Comparison of ENCODE assay signal across 8 mouse cellular contexts in genomic region chr6:131386416-131387019, GRCm38 (mm10). TPM values are rescaled to one million over a fixed set of nuclear protein-coding genes. Genes with fewer than 3 reads are reported as not detected.
DNase-seq lines count a peak whose midpoint lies in the region; ATAC-seq and TF ChIP-seq lines count a peak whose summit lies in the region.

No protein-coding gene starts in this region.

- peak overlapping the region; percentile 80 to 90 (median 89) for H3K4me3 ChIP-seq in CH12.LX (replicated peaks in 1 of 3; ENCODE audit: low read depth in 2 of 3, low read length in 2 of 3, poor library complexity in 1 of 3)
- peak overlapping the region; percentile 86 for H3K4me3 ChIP-seq in forebrain, embryonic 16.5 days (replicated peaks; ENCODE audit: low read length)
- peak overlapping the region; percentile 95 for H3K4me3 ChIP-seq in liver, embryonic 15.5 days (replicated peaks)

- no peak for TF ChIP-seq CTCF in CH12.LX (conservative IDR thresholded peaks at IDR 0.05 in 1 of 2, IDR thresholded peaks at IDR 0.05 in 1 of 2; ENCODE audit: low read depth in 2 of 2, low read length in 2 of 2)

- peaks cover 9 to 33% of the 10 kb centered on the region in 2 experiments for H3K36me3 ChIP-seq in CH12.LX (replicated peaks in 1 of 2; ENCODE audit: control insufficient read depth in 1 of 2, insufficient read depth in 1 of 2, low read length in 1 of 2)
- H3K36me3 ChIP-seq in forebrain, embryonic 16.5 days (ENCODE audit: control insufficient read depth, insufficient read depth): no peaks in the 10 kb centered on the region
- H3K36me3 ChIP-seq in liver, embryonic 15.5 days (replicated peaks): peaks cover 19% of the 10 kb centered on the region

- dilution Hi-C loops in CH12.LX (cut with MboI; ENCODE audit: extremely low pct_ligation_motif_present, extremely low pct_unique_long_range_greater_than_20kb, low sequenced_read_pairs): no loop called here

- peak overlapping the region; percentile 83 for H3K4me2 ChIP-seq in CH12.LX (ENCODE audit: insufficient read depth, low read depth, poor library complexity, severe bottlenecking)
- peak overlapping the region; percentile 96 for H3K4me2 ChIP-seq in forebrain, embryonic 16.5 days (ENCODE audit: low read length)
- H3K4me2 ChIP-seq in liver, embryonic 15.5 days: peak overlapping the region; percentile 84

- no peak for ATAC-seq in forebrain, embryonic 16.5 days
- no peak for ATAC-seq in liver, embryonic 15.5 days (ENCODE audit: insufficient read depth)

- H3K79me2 ChIP-seq in CH12.LX (replicated peaks; ENCODE audit: control insufficient read depth, extremely low read depth, insufficient read depth, poor library complexity, severe bottlenecking): peaks cover 62% of the 10 kb centered on the region

- no peak overlapping the region for H3K27ac ChIP-seq in CH12.LX (ENCODE audit: insufficient read depth, low read depth)
- no peak overlapping the region for H3K27ac ChIP-seq in forebrain, embryonic 16.5 days (ENCODE audit: low read length)
- peak overlapping the region; percentile 95 for H3K27ac ChIP-seq in liver, embryonic 15.5 days (replicated peaks)

- WGBS in forebrain, embryonic 16.5 days: 34% methylated on average over 9 of the region's 9 CpGs
- 13% methylated on average over 9 of the region's 9 CpGs for WGBS in liver, embryonic 15.5 days (ENCODE audit: insufficient replicate concordance)

- DNase-seq in heart, adult 11 months: peak; percentile 71
- DNase-seq in heart, adult 8-10 months (ENCODE audit: low spot score): no peak
- no peak for DNase-seq in CH12.LX (ENCODE audit: extremely low read depth)
- no peak for DNase-seq in adrenal gland, adult 2 months
- DNase-seq in left cerebral cortex, postnatal 4 days: no peak
- DNase-seq in right cerebral cortex, postnatal 10 days (ENCODE audit: low spot score in 2 of 2): no peak

- no peak for TF ChIP-seq EP300 in CH12.LX (IDR thresholded peaks at IDR 0.05; ENCODE audit: low read length)

- intact Hi-C loops in left cerebral cortex, postnatal 4 days (cut with DNase I): loop anchor here (2.0 kb wide), 1 partner anchor 30 kb away; no protein-coding TSS in a partner anchor

- peak overlapping the region; percentile 92 for H3K9ac ChIP-seq in CH12.LX (ENCODE audit: insufficient read depth, low read depth)
- H3K9ac ChIP-seq in forebrain, embryonic 16.5 days (replicated peaks; ENCODE audit: low read depth, low read length): no peak overlapping the region
- H3K9ac ChIP-seq in liver, embryonic 15.5 days: peak overlapping the region; percentile 95

- in situ Hi-C loops in CH12.LX (cut with MboI; ENCODE audit: low pct_ligation_motif_present, low pct_unique_long_range_greater_than_20kb, low sequenced_read_pairs): no loop called here

- H3K4me1 ChIP-seq in CH12.LX (ENCODE audit: control insufficient read depth in 1 of 2, insufficient read depth in 2 of 2): peaks cover 3 to 40% of the 10 kb centered on the region in 2 experiments
- H3K4me1 ChIP-seq in forebrain, embryonic 16.5 days (replicated peaks; ENCODE audit: control insufficient read depth, insufficient read depth, low read length): peaks cover 32% of the 10 kb centered on the region
- H3K4me1 ChIP-seq in liver, embryonic 15.5 days (replicated peaks): peaks cover 55% of the 10 kb centered on the region

- no peak for TF ChIP-seq RAD21 in CH12.LX (IDR thresholded peaks at IDR 0.05; ENCODE audit: low read depth, low read length)

- TF ChIP-seq POLR2A in CH12.LX (IDR thresholded peaks at IDR 0.05; ENCODE audit: low read depth, low read length): no peak

- no peaks in the 10 kb centered on the region for H3K9me3 ChIP-seq in CH12.LX (replicated peaks; ENCODE audit: low read length)
- H3K9me3 ChIP-seq in forebrain, embryonic 16.5 days (ENCODE audit: control insufficient read depth, low read length): no peaks in the 10 kb centered on the region
- no peaks in the 10 kb centered on the region for H3K9me3 ChIP-seq in liver, embryonic 15.5 days (replicated peaks)

- peaks cover 18% of the 10 kb centered on the region for H3K27me3 ChIP-seq in CH12.LX (replicated peaks)
- H3K27me3 ChIP-seq in forebrain, embryonic 16.5 days (replicated peaks; ENCODE audit: control insufficient read depth, insufficient read depth, low read length): no peaks in the 10 kb centered on the region
- no peaks in the 10 kb centered on the region for H3K27me3 ChIP-seq in liver, embryonic 15.5 days

TF ChIP-seq in CH12.LX, 34 proteins besides CTCF, POLR2A, EP300 and RAD21:
- TF ChIP-seq GABPA (IDR thresholded peaks at IDR 0.05; ENCODE audit: insufficient replicate concordance, low read depth, low read length) (no peak), USF2 (conservative IDR thresholded peaks at IDR 0.05; ENCODE audit: low read depth, low read length) (no peak), JUN (IDR thresholded peaks at IDR 0.05; ENCODE audit: insufficient read depth, low read depth, low read length) (no peak), MXI1 (IDR thresholded peaks at IDR 0.05; ENCODE audit: low read depth, low read length) (no peak), PAX5 (IDR thresholded peaks at IDR 0.05; ENCODE audit: low read length) (no peak), CHD2 (IDR thresholded peaks at IDR 0.05; ENCODE audit: low read length) (no peak), E2F4 (IDR thresholded peaks at IDR 0.05; ENCODE audit: insufficient replicate concordance, low read depth, low read length) (no peak), IRF4 (IDR thresholded peaks at IDR 0.05; ENCODE audit: low read depth, low read length) (no peak), SMC3 (IDR thresholded peaks at IDR 0.05; ENCODE audit: low read depth, low read length) (no peak), TCF12 (IDR thresholded peaks at IDR 0.05; ENCODE audit: low read depth, low read length) (no peak), MEF2A (IDR thresholded peaks at IDR 0.05; ENCODE audit: borderline replicate concordance, low read depth, low read length) (no peak), CHD1 (IDR thresholded peaks at IDR 0.05; ENCODE audit: low read depth, low read length) (no peak), MAFK (IDR thresholded peaks at IDR 0.05; ENCODE audit: insufficient replicate concordance, low read length) (no peak)

RNA-seq across cellular contexts. Expression of gene Ybx3, which starts 1.8 kb away (rescaled TPM):
- total RNA-seq in heart, adult 8-10 months (2022): 100 to 1,000 TPM; 172 to 240 (median 215) TPM
- 410 and 435 TPM in 2 replicates for total RNA-seq in CH12.LX (2012; rRNA removed)
- total RNA-seq in CH12.LX (2014; rRNA removed): 391 and 415 TPM in 2 replicates
- polyA plus RNA-seq in CH12.LX (2012; ENCODE audit: insufficient read length, low read depth): 528 and 620 TPM in 2 replicates
- polyA plus RNA-seq in forebrain, embryonic 16.5 days (2015; fragmentation: Nextera tagmentation; extraction: Ambion mirVana): 17.6 and 21.3 TPM in 2 replicates
- 55.6 and 57.5 TPM in 2 replicates for polyA plus RNA-seq in liver, embryonic 15.5 days (2015; fragmentation: Nextera tagmentation; extraction: Ambion mirVana)
- total RNA-seq in adrenal gland, adult 2 months (2021): 100 to 1,000 TPM; 187 to 267 TPM
- 60.1 and 184 TPM in 2 replicates for polyA plus RNA-seq in adrenal gland, adult 2 months (2012; rRNA removed)
- total RNA-seq in left cerebral cortex, postnatal 4 days (2021): 100 to 1,000 TPM; 153 to 174 TPM

RNA-seq across cellular contexts. Expression of gene Styk1, which starts 33.1 kb away (rescaled TPM):
- total RNA-seq in heart, adult 8-10 months (2022): under 1 TPM in 3 of 4 experiments, not detected in 1; 0.17 to 0.49 (median 0.19) TPM
- not detected in 2 replicates for total RNA-seq in CH12.LX (2012; rRNA removed)
- total RNA-seq in CH12.LX (2014; rRNA removed): not detected in 2 replicates
- polyA plus RNA-seq in CH12.LX (2012; ENCODE audit: insufficient read length, low read depth): not detected in 2 replicates
- 4.1 and 7.1 TPM in 2 replicates for polyA plus RNA-seq in forebrain, embryonic 16.5 days (2015; fragmentation: Nextera tagmentation; extraction: Ambion mirVana)
- polyA plus RNA-seq in liver, embryonic 15.5 days (2015; fragmentation: Nextera tagmentation; extraction: Ambion mirVana): 0.89 and 0.90 TPM in 2 replicates
- total RNA-seq in adrenal gland, adult 2 months (2021): under 1 TPM; 0.12 to 0.52 TPM
- 0.17 TPM in 1 of 2 replicates, not detected in the other for polyA plus RNA-seq in adrenal gland, adult 2 months (2012; rRNA removed)
- total RNA-seq in left cerebral cortex, postnatal 4 days (2021): 1 to 10 TPM; 6.6 to 6.7 TPM

Comparison
In these comparisons a context has a peak if more than half of its experiments do, and no peak if none do; other contexts are left out.
1. RNA of gene Styk1, which starts 33.1 kb away (total RNA-seq): 6.6 to 6.7 TPM in left cerebral cortex, postnatal 4 days; 0.12 to 0.52 TPM in adrenal gland, adult 2 months, 0.17 to 0.49 TPM in heart, adult 8-10 months and not detected in CH12.LX; every median in the first group is over 4 times any median in the second.
2. Peak in every context shown above with its lines, with median percentiles within 50 percentile points of each other: H3K4me2 ChIP-seq and H3K4me3 ChIP-seq.